Mouse (Mus musculus) spleen, adult 12 weeks (tissue): Measurements from ENCODE around the gene Cysrt1.

Experiments used
- DNase-seq: peaks from one replicate; pipeline ENCODE4 v3.0.0; 2022; ENCODE audit warnings: low spot score

Gene Cysrt1

DNA sequence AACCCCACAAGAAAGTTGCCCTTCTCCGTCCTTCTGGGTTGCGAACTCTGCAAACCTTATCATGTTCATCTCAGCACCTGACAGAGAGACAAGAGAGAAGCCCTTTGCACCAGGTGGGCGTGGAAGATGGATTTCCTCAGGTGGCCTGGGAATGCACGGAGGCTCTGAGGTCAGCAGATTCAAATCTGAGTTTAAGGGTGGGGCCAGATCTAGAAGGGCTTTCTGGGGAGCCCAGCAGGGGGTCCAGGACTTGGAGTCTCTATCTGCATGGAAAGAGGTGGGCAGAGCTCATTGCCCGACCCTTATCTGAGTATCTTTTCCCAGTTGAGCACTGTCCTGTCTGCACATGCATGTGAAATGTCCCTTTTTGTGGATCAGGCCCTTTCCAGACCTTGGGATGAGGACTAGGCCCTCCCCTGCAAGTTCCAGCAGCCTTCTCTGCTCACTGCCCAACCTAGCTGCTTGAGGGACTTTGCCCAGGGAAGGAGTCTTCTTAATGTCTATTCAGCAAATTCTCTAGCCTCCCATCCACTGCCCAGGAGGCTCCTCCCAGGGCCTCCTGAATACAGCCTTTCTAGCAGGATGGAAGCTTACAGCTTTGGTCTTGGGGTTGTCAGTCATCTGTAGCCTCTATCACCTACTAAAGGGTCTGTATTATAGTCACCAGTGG is 7.6 kb downstream of the Cysrt1 start:
- DNase-seq: no peak

- DNase-seq: no peak
Observed at GRCm38 (mm10) chr2:25234050-25234449, 8.2 kb downstream of the Cysrt1 start, which contains the start of gene Slc34a3. Gene Slc34a3 (minus strand): TSS chr2:25234364.

GRCm38 (mm10) chr2:25233421-25233820 is 8.8 kb downstream of the Cysrt1 start:
- DNase-seq: no peak

DNA sequence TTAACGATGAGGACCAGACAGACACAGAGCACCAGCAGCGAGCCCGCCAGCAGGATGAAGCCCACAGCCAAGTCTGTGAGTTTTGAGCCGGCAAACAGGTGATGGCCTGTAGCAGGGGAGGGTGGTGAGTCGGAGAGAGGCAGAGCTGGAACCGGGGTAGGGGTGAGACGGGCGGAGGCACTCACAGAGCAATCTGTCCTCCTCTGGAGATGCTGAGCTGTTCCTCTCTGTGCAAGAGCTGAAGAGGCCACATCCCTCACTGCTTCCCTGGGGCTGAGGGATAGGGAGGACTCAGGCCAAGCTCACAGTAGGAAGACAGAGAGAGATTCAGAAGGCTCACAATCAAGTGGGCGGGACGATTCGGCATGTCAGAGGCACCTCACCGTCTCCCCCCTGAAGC is 11.2 kb downstream of the Cysrt1 start:
- no peak for DNase-seq

DNA sequence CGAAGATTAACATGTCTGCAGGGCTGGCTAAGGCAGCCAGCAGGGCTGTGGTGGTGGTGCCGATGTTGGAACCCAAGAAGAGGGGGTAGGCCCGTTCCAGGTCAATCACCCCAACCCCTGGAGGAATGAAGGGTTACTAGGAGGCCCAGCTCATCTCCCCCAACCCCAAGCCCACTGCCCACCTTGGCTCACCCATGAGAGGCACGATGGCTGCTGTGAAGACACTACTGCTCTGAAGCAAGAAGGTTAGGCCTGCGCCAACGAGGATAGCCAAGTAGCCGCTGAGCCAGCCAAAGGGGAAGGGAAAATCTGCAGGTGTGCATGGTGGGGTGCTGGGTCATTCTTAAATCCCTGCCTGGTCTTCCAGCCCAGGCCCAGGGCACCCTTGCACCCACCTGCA is 11.7 kb downstream of the Cysrt1 start:
- DNase-seq: no peak

GRCm38 (mm10) chr2:25229582-25229981 is 12.7 kb downstream of the Cysrt1 start:
- DNase-seq: no peak

GRCm38 (mm10) chr2:25228995-25229530 is 13.2 kb downstream of the Cysrt1 start:
- no peak for DNase-seq

DNA sequence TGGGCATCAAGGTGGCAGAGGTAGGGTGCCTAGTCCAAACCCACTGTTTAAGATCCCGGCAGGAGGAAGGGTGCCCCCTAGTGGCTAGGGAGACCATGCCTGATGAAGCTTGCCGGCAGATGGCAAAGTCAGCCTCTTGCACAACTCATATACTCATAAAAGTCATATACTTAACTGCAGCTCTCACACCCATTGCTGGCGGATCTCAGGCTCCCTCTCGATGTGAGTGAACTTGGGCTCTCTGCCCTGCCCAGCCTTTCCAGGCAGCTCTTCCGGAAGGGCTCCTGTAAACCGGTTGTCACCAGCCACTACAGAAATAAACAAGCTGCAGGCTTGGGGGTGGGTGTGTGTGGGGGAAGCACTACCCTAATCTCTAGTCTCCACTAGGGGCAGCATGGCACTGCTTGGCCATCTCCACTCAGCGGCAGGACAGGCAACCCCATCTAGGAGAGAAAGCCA is 13.8 kb downstream of the Cysrt1 start:
- peak; percentile 80 for DNase-seq

- no peak for DNase-seq
Observed at GRCm38 (mm10) chr2:25227406-25227805, 14.8 kb downstream of the Cysrt1 start.

DNA sequence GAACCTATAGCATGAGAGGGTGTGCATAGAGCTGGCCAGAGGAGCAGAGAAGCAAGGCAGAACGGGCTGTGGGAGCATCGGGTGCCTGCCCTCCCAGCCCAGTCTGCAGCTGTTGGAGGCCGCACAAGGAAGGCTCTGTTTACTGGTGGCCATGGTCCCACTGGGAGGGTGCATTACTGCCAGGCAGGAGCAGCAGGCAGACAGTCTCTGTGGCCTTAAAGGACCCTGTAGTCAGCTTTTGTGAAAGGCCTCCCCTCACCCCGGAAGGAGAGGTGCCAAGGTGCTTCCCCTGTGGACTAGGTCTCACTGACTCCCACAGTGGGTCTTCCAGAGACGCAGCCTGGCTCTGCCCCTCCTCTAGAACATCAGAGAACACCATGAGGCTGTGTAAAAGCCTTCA is 15.4 kb downstream of the Cysrt1 start:
- no peak for DNase-seq

GRCm38 (mm10) chr2:25225811-25226379 is 16.4 kb downstream of the Cysrt1 start:
- no peak for DNase-seq

DNA sequence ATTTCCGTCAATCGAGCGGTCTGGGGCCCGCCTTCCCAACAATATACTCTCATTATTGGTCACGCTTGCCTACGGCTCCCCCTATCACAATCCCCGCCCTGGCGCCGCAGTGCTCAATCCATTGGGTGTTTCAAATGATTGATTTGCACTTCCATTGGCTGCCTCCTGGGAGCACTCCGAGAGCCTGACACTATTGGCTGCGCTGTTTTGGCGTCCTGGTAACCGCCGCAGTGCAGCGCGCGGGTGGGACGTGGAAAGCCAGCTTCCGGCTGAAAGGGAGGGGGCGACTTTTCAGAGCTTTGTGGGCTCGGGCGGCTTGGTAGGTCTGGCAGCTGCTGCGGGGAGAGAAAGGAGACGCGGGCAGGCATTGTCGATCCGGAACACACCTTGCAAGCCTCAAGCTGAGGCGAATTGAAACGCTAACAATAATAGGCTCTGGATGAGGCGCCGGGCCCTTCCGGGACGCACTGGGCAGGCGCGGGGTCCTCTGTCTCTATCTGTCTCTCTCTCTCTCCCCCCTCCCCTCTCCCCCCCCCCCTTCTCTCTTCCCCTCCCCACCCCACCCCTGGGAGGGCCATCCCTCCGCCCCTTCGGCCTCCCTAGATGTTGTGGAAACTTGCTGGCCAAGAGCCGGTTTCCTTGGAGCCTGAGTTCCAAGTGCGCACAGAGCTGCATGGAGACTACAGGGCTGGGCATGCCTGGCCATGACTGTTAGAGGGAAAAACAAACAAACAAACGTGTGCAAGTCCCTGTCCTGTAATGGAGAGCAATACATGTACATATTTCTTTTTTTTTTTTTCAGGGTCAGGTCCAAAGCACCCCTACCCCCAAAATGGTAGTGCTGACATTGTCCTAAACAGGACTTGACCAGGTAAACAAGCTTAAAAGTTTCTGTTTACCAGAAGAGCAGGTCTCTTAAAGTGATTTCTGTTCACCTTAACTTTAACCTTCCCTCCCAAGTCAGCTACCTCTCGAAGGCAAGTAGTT is 17.2 kb downstream of the Cysrt1 start:
- peak; percentile 96 for DNase-seq

- no peak for DNase-seq
Observed at GRCm38 (mm10) chr2:25224492-25224765, 17.8 kb downstream of the Cysrt1 start, which contains the start of gene Tubb4b. Gene Tubb4b (minus strand): TSS chr2:25224702.

GRCm38 (mm10) chr2:25223681-25224491 is 18.4 kb downstream of the Cysrt1 start:
- DNase-seq: peak; percentile 87

- no peak for DNase-seq
Observed at GRCm38 (mm10) chr2:25221331-25221772, 20.9 kb downstream of the Cysrt1 start.

- DNase-seq: no peak
Observed at GRCm38 (mm10) chr2:25218445-25218844, 23.8 kb downstream of the Cysrt1 start, which contains the start of gene Fam166a. Gene Fam166a (plus strand): TSS chr2:25218745.

DNA sequence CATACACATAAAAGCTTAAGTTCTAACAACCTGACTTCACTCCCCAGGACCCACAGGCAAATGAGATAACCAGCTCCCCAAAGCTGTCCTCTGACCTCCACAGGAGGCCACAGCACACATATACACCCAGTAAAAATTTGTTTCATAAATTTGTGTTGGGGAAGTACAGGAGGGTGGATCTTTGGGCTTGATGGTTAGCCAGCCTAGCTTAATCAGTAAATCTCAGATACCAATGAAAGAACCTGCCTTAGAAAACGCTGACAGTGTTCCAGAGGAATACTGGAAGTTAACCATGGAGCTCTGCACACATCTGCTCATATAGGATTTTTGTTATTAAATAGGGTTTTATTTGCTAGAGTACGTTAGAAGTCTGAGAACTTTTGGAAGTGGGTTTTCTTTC is 24.6 kb downstream of the Cysrt1 start:
- DNase-seq: no peak

GRCm38 (mm10) chr2:25214444-25214843 is 27.8 kb downstream of the Cysrt1 start, which contains the start of gene Stpg3:
Gene Stpg3 (minus strand): TSS chr2:25214637.
- DNase-seq: no peak

DNA sequence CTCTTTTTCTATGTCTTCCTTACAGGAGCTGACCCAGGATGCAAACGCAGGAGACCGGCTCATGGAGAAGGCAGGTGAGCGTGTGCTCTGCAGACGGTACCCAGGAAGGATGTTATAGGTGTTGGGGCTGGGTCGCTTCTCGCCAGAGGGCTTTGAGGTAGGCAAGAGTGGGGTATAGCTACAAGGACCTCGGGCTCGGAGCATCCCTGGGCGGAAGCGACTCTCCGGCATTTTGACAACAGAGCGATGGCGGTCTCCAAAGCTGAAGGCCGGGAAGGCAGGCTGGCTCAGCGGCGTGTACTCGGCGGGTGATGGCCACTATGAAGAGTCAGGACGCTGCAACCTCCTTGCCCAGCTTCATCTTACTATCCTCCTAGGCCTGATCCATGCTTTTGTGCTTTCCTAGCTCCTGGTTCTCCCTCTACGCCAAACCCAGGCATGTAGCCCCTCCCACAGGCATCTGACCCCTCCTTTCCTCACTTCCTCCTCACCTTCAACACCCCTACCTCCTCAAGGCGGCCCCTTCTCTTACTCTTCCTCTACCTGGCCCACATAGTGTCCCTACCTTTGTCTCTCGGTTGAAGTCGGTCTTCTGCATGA is 28.9 kb downstream of the Cysrt1 start:
- DNase-seq: no peak

GRCm38 (mm10) chr2:25211121-25211670 is 31.1 kb downstream of the Cysrt1 start, which contains the start of gene Nelfb:
Gene Nelfb (minus strand): TSS chr2:25211489.
- DNase-seq: peak; percentile 81

DNA sequence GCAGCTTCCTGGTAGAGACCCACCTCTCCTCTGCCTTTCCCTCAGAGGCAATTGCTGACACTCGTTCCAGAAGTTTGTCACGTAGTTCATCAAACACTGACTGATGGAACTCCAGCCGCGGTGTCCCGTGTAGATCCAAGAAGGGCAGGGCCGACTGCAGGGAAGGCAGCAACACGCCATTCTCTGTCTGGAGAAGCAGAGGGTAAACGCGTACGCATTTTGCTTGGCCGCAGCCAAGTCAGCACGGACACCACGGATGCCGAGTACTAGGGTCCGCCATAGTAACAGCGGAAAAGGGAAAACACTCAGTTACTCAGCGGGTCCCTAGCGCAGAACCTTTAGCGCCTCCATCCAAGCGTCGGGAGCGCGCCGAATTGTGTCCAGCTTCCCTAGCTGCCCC is 31.6 kb downstream of the Cysrt1 start:
- DNase-seq: peak; percentile 15
